Comparison of ENCODE assay signal across 8 mouse cellular contexts in the genomic region with DNA sequence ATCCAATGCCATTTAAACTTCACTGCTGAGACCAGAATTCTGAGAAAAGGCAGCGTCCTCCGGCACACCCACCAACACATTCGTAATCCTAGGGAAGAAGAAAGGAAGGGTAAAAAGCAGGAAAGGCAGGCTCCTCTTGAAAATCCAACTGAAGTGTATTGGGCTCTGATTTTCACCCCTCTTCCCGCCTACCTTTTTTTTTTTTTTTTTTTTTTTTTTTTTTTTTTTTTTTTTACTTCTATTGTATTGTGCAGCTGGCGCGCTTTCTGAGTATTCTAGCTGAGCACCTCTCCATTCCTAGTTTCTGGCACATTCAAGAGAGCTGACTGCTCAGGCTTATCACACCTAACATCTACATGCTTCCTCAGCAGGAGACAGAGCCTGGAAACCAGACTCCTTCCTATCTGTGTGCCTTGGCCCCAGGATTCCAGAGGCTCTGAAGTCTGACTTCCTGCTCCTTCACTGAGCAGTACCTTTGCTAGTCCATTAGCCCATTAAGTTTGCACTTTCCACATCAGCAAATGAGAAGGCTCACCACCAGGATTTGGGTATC. TPM values are rescaled to one million over a fixed set of nuclear protein-coding genes. Genes with fewer than 3 reads are reported as not detected.
DNase-seq lines count a peak whose midpoint lies in the region; ATAC-seq and TF ChIP-seq lines count a peak whose summit lies in the region.

No protein-coding gene starts in this region.

- peak overlapping the region; percentile 55; the same call in 1 of the 2 replicates for H3K4me3 ChIP-seq in kidney, adult 2 months (ENCODE audit: insufficient read depth, low read depth, low read length)
- peak overlapping the region; percentile 61 for H3K4me3 ChIP-seq in limb, embryonic 10.5 days
- peak overlapping the region; percentile 65 for H3K4me3 ChIP-seq in neural tube, embryonic 14.5 days (ENCODE audit: low read depth, low read length)

- H3K36me3 ChIP-seq in kidney, adult 2 months (ENCODE audit: control insufficient read depth, insufficient read depth, low read length), result no peaks in the 10 kb centered on the region
- no peaks in the 10 kb centered on the region for H3K36me3 ChIP-seq in limb, embryonic 10.5 days
- no peaks in the 10 kb centered on the region for H3K36me3 ChIP-seq in neural tube, embryonic 14.5 days (ENCODE audit: control insufficient read depth, insufficient read depth, low read length)

- no peak for TF ChIP-seq CTCF in kidney, adult 2 months (conservative IDR thresholded peaks at IDR 0.05; ENCODE audit: insufficient read depth, insufficient read length, low read depth, low read length)

- peak overlapping the region; percentile 79 for H3K9ac ChIP-seq in neural tube, embryonic 14.5 days (replicated peaks; ENCODE audit: low read depth, low read length)

- H3K9me3 ChIP-seq in limb, embryonic 10.5 days (replicated peaks), result no peaks in the 10 kb centered on the region
- H3K9me3 ChIP-seq in neural tube, embryonic 14.5 days (ENCODE audit: control insufficient read depth, low read length), result no peaks in the 10 kb centered on the region

- no peaks in the 10 kb centered on the region for H3K4me1 ChIP-seq in kidney, adult 2 months (ENCODE audit: control insufficient read depth, insufficient read depth, low read length)
- H3K4me1 ChIP-seq in limb, embryonic 10.5 days, result peaks cover 21% of the 10 kb centered on the region
- 0 out of 2 replicates have a peak, but pooled peaks cover 8% of the 10 kb centered on the region for H3K4me1 ChIP-seq in neural tube, embryonic 14.5 days (ENCODE audit: control insufficient read depth, insufficient read depth, low read length)

- H3K4me2 ChIP-seq in neural tube, embryonic 14.5 days (ENCODE audit: low read depth, low read length), result peak overlapping the region; percentile 79

- no peaks in the 10 kb centered on the region; the same call in 1 of the 2 replicates for H3K27me3 ChIP-seq in kidney, adult 2 months (replicated peaks; ENCODE audit: control insufficient read depth, insufficient read depth, low read length)
- peaks cover 40% of the 10 kb centered on the region for H3K27me3 ChIP-seq in limb, embryonic 10.5 days (ENCODE audit: low read depth, poor library complexity, severe bottlenecking)
- H3K27me3 ChIP-seq in neural tube, embryonic 14.5 days (ENCODE audit: control insufficient read depth, insufficient read depth, low read length), result no peaks in the 10 kb centered on the region

- 9% methylated on average over 6 of the region's 6 CpGs for WGBS in kidney, adult 2 months
- WGBS in limb, embryonic 10.5 days, result 11% methylated on average over 6 of the region's 6 CpGs
- WGBS in neural tube, embryonic 14.5 days, result 3% methylated on average over 6 of the region's 6 CpGs

- DNase-seq in kidney, adult 2 months, result peak; percentile 12
- DNase-seq in kidney, adult 18-20 months, result no peak
- peak; percentile 2 for DNase-seq in Muller cell, postnatal 12 days (ENCODE audit: inconsistent ontology term)
- peak; percentile 35 to 64 for DNase-seq in heart, adult 18-20 months
- peak; percentile 33 for DNase-seq in limb, embryonic 10.5 days (ENCODE audit: low spot score)
- no peak for DNase-seq in gastrocnemius, postnatal 10 days
- no peak for DNase-seq in spleen, postnatal 36 days (ENCODE audit: low spot score in 2 of 2)

- no peak overlapping the region for H3K27ac ChIP-seq in kidney, adult 2 months (ENCODE audit: insufficient read depth, low read depth, low read length)
- H3K27ac ChIP-seq in limb, embryonic 10.5 days, result peak overlapping the region; percentile 58; the same call in 1 of the 2 replicates
- peak overlapping the region; percentile 82 for H3K27ac ChIP-seq in neural tube, embryonic 14.5 days (ENCODE audit: low read depth, low read length)

- no peak for ATAC-seq in neural tube, embryonic 14.5 days (ENCODE audit: low read depth)

- no peak for TF ChIP-seq POLR2A in kidney, adult 2 months (IDR thresholded peaks at IDR 0.05; ENCODE audit: low read depth, low read length)

RNA-seq across cellular contexts. Expression of a gene that starts 1.0 kb away (rescaled TPM):
- 0.43 and 0.77 TPM in 2 replicates for polyA plus RNA-seq in kidney, adult 2 months (2012; rRNA removed)
- 1 to 10 TPM; 4.9 to 5.0 TPM for total RNA-seq in heart, adult 18-20 months (2021)
- polyA plus RNA-seq in limb, embryonic 10.5 days (2016; fragmentation: Nextera tagmentation; extraction: Ambion mirVana), result 2.5 and 2.9 TPM in 2 replicates
- 50.1 and 53.5 TPM in 2 replicates for polyA plus RNA-seq in neural tube, embryonic 14.5 days (2014; fragmentation: Nextera tagmentation; extraction: Ambion mirVana)
- total RNA-seq in gastrocnemius, postnatal 10 days (2021), result 1 to 10 TPM; 5.8 to 7.5 TPM

Comparison
In these comparisons a context has a peak if more than half of its experiments do, and no peak if none do; other contexts are left out.
1. DNase-seq: peak in kidney, adult 2 months (single experiment), Muller cell, postnatal 12 days (single experiment), heart, adult 18-20 months (2 of 2) and limb, embryonic 10.5 days (single experiment); none in kidney, adult 18-20 months (single experiment), gastrocnemius, postnatal 10 days (single experiment) and spleen, postnatal 36 days (0 of 2).
2. RNA of a gene that starts 1.0 kb away (polyA plus RNA-seq): 50.1 to 53.5 TPM in neural tube, embryonic 14.5 days; 2.5 to 2.9 TPM in limb, embryonic 10.5 days and 0.43 to 0.77 TPM in kidney, adult 2 months; every median in the first group is over 10 times any median in the second.
3. Peak in every context shown above with its lines, with median percentiles within 50 percentile points of each other: H3K4me3 ChIP-seq.